Mouse (Mus musculus): ENCODE measurements around the gene 4931406C07Rik. TPM values are rescaled to one million over a fixed set of nuclear protein-coding genes. Genes with fewer than 3 reads are reported as not detected.
"Not testable (repeated sequence)": the region's sequence is repeated elsewhere in the genome, so short reads cannot be mapped to it uniquely, and the experiment has no call there.

Gene 4931406C07Rik
- total and polyA plus RNA-seq, 3 experiments = 5.0 to 20.2 (median 12.0) TPM

- H3K27ac ChIP-seq (ENCODE audit: insufficient read depth, low read depth) = not testable (repeated sequence)
These were observed 4.2 kb downstream of the 4931406C07Rik start for GRCm38 (mm10) chr9:15302006-15302405.

GRCm38 (mm10) chr9:15301399-15301798 is 4.8 kb downstream of the 4931406C07Rik start:
- Histone ChIP-seq H3K4me3 (replicated peaks in 1 of 3; ENCODE audit: low read depth in 2 of 3, low read length in 2 of 3, poor library complexity in 1 of 3) (peak overlapping the region in 2 of 3 experiments; percentile 44 to 52), H3K36me3 (replicated peaks in 1 of 2; ENCODE audit: control insufficient read depth in 1 of 2, insufficient read depth in 1 of 2, low read length in 1 of 2) (peaks cover 0 to 11% of the 10 kb centered on the region in 2 experiments), H3K79me2 (replicated peaks; ENCODE audit: control insufficient read depth, extremely low read depth, insufficient read depth, poor library complexity, severe bottlenecking) (peaks cover 3% of the 10 kb centered on the region), H3K27me3 (replicated peaks) (no peaks in the 10 kb centered on the region), H3K27ac (ENCODE audit: insufficient read depth, low read depth) (peak overlapping the region; percentile 70), H3K4me2 (ENCODE audit: insufficient read depth, low read depth, poor library complexity, severe bottlenecking) (peak overlapping the region; percentile 100), H3K4me1 (ENCODE audit: control insufficient read depth in 1 of 2, insufficient read depth in 2 of 2) (peaks cover 2 to 34% of the 10 kb centered on the region in 2 experiments; a peak in 3 of 4 replicates), H3K9ac (ENCODE audit: insufficient read depth, low read depth) (peak overlapping the region; percentile 88), H3K9me3 (replicated peaks; ENCODE audit: low read length) (no peaks in the 10 kb centered on the region)
- in situ Hi-C loops (cut with MboI; ENCODE audit: low pct_ligation_motif_present, low pct_unique_long_range_greater_than_20kb, low sequenced_read_pairs) (no loop called here), dilution Hi-C loops (cut with MboI; ENCODE audit: extremely low pct_ligation_motif_present, extremely low pct_unique_long_range_greater_than_20kb, low sequenced_read_pairs) (no loop called here)
- DNase-seq (ENCODE audit: extremely low read depth) = peak; percentile 76
- TF ChIP-seq POLR2AphosphoS2 (IDR thresholded peaks at IDR 0.05; ENCODE audit: low read depth, low read length) = no peak
- no peak for TF ChIP-seq RCOR1 (conservative IDR thresholded peaks at IDR 0.05; ENCODE audit: low read depth, low read length)
- no peak for TF ChIP-seq ZNF384 (IDR thresholded peaks at IDR 0.05; ENCODE audit: low read depth, low read length)
- TF ChIP-seq CTCF (conservative IDR thresholded peaks at IDR 0.05 in 1 of 2, IDR thresholded peaks at IDR 0.05 in 1 of 2; ENCODE audit: low read depth in 2 of 2, low read length in 2 of 2) = no peak
- peak; percentile 47 for TF ChIP-seq TCF12 (IDR thresholded peaks at IDR 0.05; ENCODE audit: low read depth, low read length)
- TF ChIP-seq MAFK (IDR thresholded peaks at IDR 0.05; ENCODE audit: insufficient replicate concordance, low read length) = no peak
- no peak for TF ChIP-seq KAT2A (IDR thresholded peaks at IDR 0.05; ENCODE audit: insufficient replicate concordance, low read length)
- no peak for TF ChIP-seq ZC3H11A (IDR thresholded peaks at IDR 0.05; ENCODE audit: low read depth, low read length)
- no peak for TF ChIP-seq ZKSCAN1 (IDR thresholded peaks at IDR 0.05; ENCODE audit: borderline replicate concordance, low read depth, low read length)
- TF ChIP-seq ZMIZ1 (IDR thresholded peaks at IDR 0.05; ENCODE audit: low read depth, low read length) = no peak
- no peak for TF ChIP-seq JUN (IDR thresholded peaks at IDR 0.05; ENCODE audit: insufficient read depth, low read depth, low read length)
- peak; percentile 67 for TF ChIP-seq EP300 (IDR thresholded peaks at IDR 0.05; ENCODE audit: low read length)
- peak; percentile 10; the same call in 1 of the 2 replicates for TF ChIP-seq MAX (IDR thresholded peaks at IDR 0.05; ENCODE audit: low read length)
- peak; percentile 58 for TF ChIP-seq ETS1 (conservative IDR thresholded peaks at IDR 0.05; ENCODE audit: low read depth, low read length)
- no peak for TF ChIP-seq CHD1 (IDR thresholded peaks at IDR 0.05; ENCODE audit: low read depth, low read length)
- peak; percentile 66; the same call in 1 of the 2 replicates for TF ChIP-seq SIN3A (IDR thresholded peaks at IDR 0.05; ENCODE audit: low read length)
- no peak for TF ChIP-seq CHD2 (IDR thresholded peaks at IDR 0.05; ENCODE audit: low read length)
- no peak for TF ChIP-seq E2F4 (IDR thresholded peaks at IDR 0.05; ENCODE audit: insufficient replicate concordance, low read depth, low read length)
- no peak for TF ChIP-seq GABPA (IDR thresholded peaks at IDR 0.05; ENCODE audit: insufficient replicate concordance, low read depth, low read length)
- TF ChIP-seq BHLHE40 (IDR thresholded peaks at IDR 0.05; ENCODE audit: low read depth, low read length) = peak; percentile 83
- TF ChIP-seq POLR2A (IDR thresholded peaks at IDR 0.05; ENCODE audit: low read depth, low read length) = peak; percentile 68
- TF ChIP-seq MAZ (IDR thresholded peaks at IDR 0.05; ENCODE audit: low read depth, low read length) = no peak
- peak; percentile 74; the same call in 1 of the 2 replicates for TF ChIP-seq TBP (conservative IDR thresholded peaks at IDR 0.05; ENCODE audit: low read depth, low read length)
- 0 out of 2 replicates have a peak, but pooled peaks have one; percentile 28 for TF ChIP-seq NELFE (IDR thresholded peaks at IDR 0.05; ENCODE audit: low read depth, low read length)
- no peak for TF ChIP-seq RAD21 (IDR thresholded peaks at IDR 0.05; ENCODE audit: low read depth, low read length)
- TF ChIP-seq PAX5 (IDR thresholded peaks at IDR 0.05; ENCODE audit: low read length) = no peak
- no peak for TF ChIP-seq HCFC1 (IDR thresholded peaks at IDR 0.05; ENCODE audit: low read depth, low read length)
- no peak for TF ChIP-seq SMC3 (IDR thresholded peaks at IDR 0.05; ENCODE audit: low read depth, low read length)
- peak; percentile 45; the same call in 1 of the 2 replicates for TF ChIP-seq JUND (conservative IDR thresholded peaks at IDR 0.05; ENCODE audit: low read depth, low read length)
- no peak for TF ChIP-seq MXI1 (IDR thresholded peaks at IDR 0.05; ENCODE audit: low read depth, low read length)
- no peak for TF ChIP-seq NRF1 (IDR thresholded peaks at IDR 0.05; ENCODE audit: low read depth, low read length)
- no peak for TF ChIP-seq ELF1 (IDR thresholded peaks at IDR 0.05; ENCODE audit: low read depth, low read length)

More at GRCm38 (mm10) chr9:15302006-15302405, 4.2 kb downstream of the 4931406C07Rik start:
- H3K79me2 ChIP-seq (replicated peaks; ENCODE audit: control insufficient read depth, extremely low read depth, insufficient read depth, poor library complexity, severe bottlenecking); in situ Hi-C loops (cut with MboI; ENCODE audit: low pct_ligation_motif_present, low pct_unique_long_range_greater_than_20kb, low sequenced_read_pairs); H3K9ac ChIP-seq (ENCODE audit: insufficient read depth, low read depth); DNase-seq (ENCODE audit: extremely low read depth); dilution Hi-C loops (cut with MboI; ENCODE audit: extremely low pct_ligation_motif_present, extremely low pct_unique_long_range_greater_than_20kb, low sequenced_read_pairs); H3K36me3 ChIP-seq (replicated peaks in 1 of 2; ENCODE audit: control insufficient read depth in 1 of 2, insufficient read depth in 1 of 2, low read length in 1 of 2); H3K27me3 ChIP-seq (replicated peaks); H3K4me2 ChIP-seq (ENCODE audit: insufficient read depth, low read depth, poor library complexity, severe bottlenecking); H3K9me3 ChIP-seq (replicated peaks; ENCODE audit: low read length): not testable (repeated sequence)
- TF ChIP-seq NELFE (IDR thresholded peaks at IDR 0.05; ENCODE audit: low read depth, low read length) (0 out of 2 replicates have a peak, but pooled peaks have one; percentile 6), MYC (IDR thresholded peaks at IDR 0.05; ENCODE audit: low read depth, low read length) (0 out of 2 replicates have a peak, but pooled peaks have one; percentile 20), ZNF384 (IDR thresholded peaks at IDR 0.05; ENCODE audit: low read depth, low read length) (peak; percentile 18; the same call in 1 of the 2 replicates), CTCF (conservative IDR thresholded peaks at IDR 0.05 in 1 of 2, IDR thresholded peaks at IDR 0.05 in 1 of 2; ENCODE audit: low read depth in 2 of 2, low read length in 2 of 2) (peak; percentile 6 to 40; a peak in 2 of 4 replicates)
- Histone ChIP-seq H3K4me3 (replicated peaks in 1 of 3; ENCODE audit: low read depth in 2 of 3, low read length in 2 of 3, poor library complexity in 1 of 3) (peak overlapping the region in 1 of 3 experiments; percentile 52), H3K4me1 (ENCODE audit: control insufficient read depth in 1 of 2, insufficient read depth in 2 of 2) (peaks cover 2 to 34% of the 10 kb centered on the region in 2 experiments; a peak in 3 of 4 replicates)
